Mouse (Mus musculus) limb, embryonic 14.5 days (tissue): ENCODE results near the gene Olfr1095. TPM values are rescaled to one million over a fixed set of nuclear protein-coding genes. Genes with fewer than 3 reads are reported as not detected.

Experiments used
- ATAC-seq: fragments of 200-750 bp; cut with Nextera tagmentation; 2 replicates; pipeline ENCODE4 v1.8.0; 2017; ENCODE audit warnings: low read depth, moderate number of reproducible peaks, moderate TSS enrichment; ENCODE audit not compliant: low FRiP score
- DNase-seq: peaks from one replicate; pipeline ENCODE4 v3.0.0-alpha.2; 2015; ENCODE audit warnings: low spot score
- H3K27ac ChIP-seq: fragments of 300-500 bp; sonication (generic); replicated peaks from 2 replicates; pipeline ENCODE4 v1.5.1; 2014; ENCODE audit warnings: low read depth, mild to moderate bottlenecking, low read length, moderate library complexity, mixed read lengths
- H3K27me3 ChIP-seq: fragments of 300-500 bp; sonication (generic); 2 replicates; pipeline ENCODE4 v1.6.1; 2014; ENCODE audit warnings: low read length, mixed read lengths; ENCODE audit not compliant: control insufficient read depth, insufficient read depth
- H3K36me3 ChIP-seq: fragments of 300-500 bp; sonication (generic); 2 replicates; pipeline ENCODE4 v1.6.1; 2014; ENCODE audit warnings: mild to moderate bottlenecking, low read length, moderate library complexity, mixed read lengths; ENCODE audit not compliant: control insufficient read depth, insufficient read depth
- H3K4me1 ChIP-seq: fragments of 300-500 bp; sonication (generic); 2 replicates; pipeline ENCODE4 v1.6.1; 2014; ENCODE audit warnings: antibody characterized with exemption, low read length, mixed read lengths; ENCODE audit not compliant: control insufficient read depth, insufficient read depth
- H3K4me2 ChIP-seq: fragments of 300-500 bp; sonication (generic); replicated peaks from 2 replicates; pipeline ENCODE4 v1.6.1; 2014; ENCODE audit warnings: low read depth, mild to moderate bottlenecking, low read length, moderate library complexity; ENCODE audit not compliant: severe bottlenecking
- H3K4me3 ChIP-seq: fragments of 300-500 bp; sonication (generic); replicated peaks from 2 replicates; pipeline ENCODE4 v1.5.1; 2014; ENCODE audit warnings: low read length
- H3K9ac ChIP-seq: fragments of 300-500 bp; sonication (generic); 2 replicates; pipeline ENCODE4 v1.6.1; 2014; ENCODE audit warnings: mild to moderate bottlenecking, low read depth, low read length, moderate library complexity; ENCODE audit not compliant: severe bottlenecking
- H3K9me3 ChIP-seq: fragments of 300-500 bp; sonication (generic); 2 replicates; pipeline ENCODE4 v1.6.1; 2016; ENCODE audit warnings: low read length; ENCODE audit not compliant: control insufficient read depth
- POLR2A ChIP-seq: fragments of 200-500 bp; IDR thresholded peaks from 2 replicates; pipeline ENCODE4 v1.8.0; 2012; ENCODE audit warnings: inconsistent platforms, mild to moderate bottlenecking, moderate library complexity, borderline replicate concordance; ENCODE audit not compliant: insufficient read depth, insufficient read length; ENCODE audit errors: extremely low read depth
- WGBS: fragments of 180-500 bp; shearing (Covaris S2); extraction: QIAGEN DNeasy Blood & Tissue Kit; methylation state at CpG from one replicate; pipeline ENCODE4 v1.1.7; 2014; 5-methylcytosine and 5-hydroxymethylcytosine counted together
- polyA plus RNA-seq, 2 experiments: library from polyadenylated mRNA; depleted of rRNA in 1 of 2; stranded (reverse) in 1 of 2; unstranded in 1 of 2; fragments of >200 nt; fragmentation: Nextera tagmentation in 1 of 2; extraction: Ambion mirVana in 1 of 2; gene quantifications; 2 replicates each; pipeline versions ENCODE4 v1.2.1 to v1.2.3; 2012 to 2014

Olfr1095 gene
- polyA plus RNA-seq (2012; rRNA removed) (not detected in 2 replicates), polyA plus RNA-seq (2014; fragmentation: Nextera tagmentation; extraction: Ambion mirVana) (not detected in 2 replicates)

GRCm38 (mm10) chr2:86851596-86851995 is at the start of gene Olfr1095:
Gene Olfr1095, minus strand, starts transcription at chr2:86851696.
- WGBS, result 84% methylated on average over 3 of the region's 3 CpGs
- no peak for ATAC-seq

GRCm38 (mm10) chr2:86892116-86892515 is 40.6 kb upstream of the Olfr1095 start, which contains the start of gene Olfr1097:
Gene Olfr1097, minus strand, starts transcription at chr2:86892216.
- ATAC-seq (no peak), DNase-seq (no peak)
- Histone ChIP-seq H3K4me3 (no peak within 1 kb of the TSS), H3K9ac (no peak within 1 kb of the TSS), H3K4me1 (no peaks in the 10 kb centered on the region), H3K27ac (no peak within 1 kb of the TSS), H3K9me3 (no peaks in the 10 kb centered on the region), H3K27me3 (no peaks in the 10 kb centered on the region), H3K36me3 (no peaks in the 10 kb centered on the region), H3K4me2 (no peak within 1 kb of the TSS)
- WGBS, result 93% methylated on average over 1 of the region's 1 CpGs
- TF ChIP-seq POLR2A, result no peak

More at GRCm38 (mm10) chr2:86851596-86851995, at the start of gene Olfr1095:
- no peaks in the 10 kb centered on the region for H3K4me1 ChIP-seq
- H3K36me3 ChIP-seq, result no peaks in the 10 kb centered on the region
- no peak within 1 kb of the TSS for H3K9ac ChIP-seq
- no peak within 1 kb of the TSS for H3K4me2 ChIP-seq
- H3K27me3 ChIP-seq, result no peaks in the 10 kb centered on the region
- DNase-seq, result no peak
- no peaks in the 10 kb centered on the region for H3K9me3 ChIP-seq
- TF ChIP-seq POLR2A, result no peak
- no peak within 1 kb of the TSS for H3K27ac ChIP-seq
- H3K4me3 ChIP-seq, result no peak within 1 kb of the TSS

GRCm38 (mm10) chr2:86874702-86875101 is 23.2 kb upstream of the Olfr1095 start, which contains the start of gene Gm13723:
Gene Gm13723, minus strand, starts transcription at chr2:86874802.
- H3K36me3 ChIP-seq, result no peaks in the 10 kb centered on the region
- H3K9me3 ChIP-seq, result no peaks in the 10 kb centered on the region
- TF ChIP-seq POLR2A, result no peak
- 61% methylated on average over 1 of the region's 1 CpGs for WGBS
- DNase-seq (no peak), ATAC-seq (no peak)
- H3K9ac ChIP-seq, result no peak within 1 kb of the TSS
- no peaks in the 10 kb centered on the region for H3K27me3 ChIP-seq
- H3K27ac ChIP-seq, result no peak within 1 kb of the TSS
- no peak within 1 kb of the TSS for H3K4me2 ChIP-seq
- no peak within 1 kb of the TSS for H3K4me3 ChIP-seq
- H3K4me1 ChIP-seq, result no peaks in the 10 kb centered on the region

GRCm38 (mm10) chr2:86824363-86824762 is 27.1 kb downstream of the Olfr1095 start, which contains the start of gene Olfr1094:
Gene Olfr1094, plus strand, starts transcription at chr2:86824663.
- no peak for TF ChIP-seq POLR2A
- Histone ChIP-seq H3K9ac (no peak within 1 kb of the TSS), H3K27me3 (no peaks in the 10 kb centered on the region), H3K36me3 (no peaks in the 10 kb centered on the region), H3K4me3 (no peak within 1 kb of the TSS), H3K4me2 (no peak within 1 kb of the TSS), H3K4me1 (no peaks in the 10 kb centered on the region), H3K27ac (no peak within 1 kb of the TSS), H3K9me3 (no peaks in the 10 kb centered on the region)
- ATAC-seq (no peak), DNase-seq (no peak)

- no peak for ATAC-seq
- Histone ChIP-seq H3K4me3 (no peak within 1 kb of the TSS), H3K9ac (no peak within 1 kb of the TSS), H3K36me3 (no peaks in the 10 kb centered on the region), H3K27me3 (no peaks in the 10 kb centered on the region), H3K27ac (no peak within 1 kb of the TSS), H3K4me1 (no peaks in the 10 kb centered on the region), H3K4me2 (no peak within 1 kb of the TSS), H3K9me3 (no peaks in the 10 kb centered on the region)
- no peak for DNase-seq
- TF ChIP-seq POLR2A, result no peak
Observed at GRCm38 (mm10) chr2:86809918-86810317, 41.6 kb downstream of the Olfr1095 start, which contains the start of gene Olfr141. Gene Olfr141, minus strand, starts transcription at chr2:86810018.

Other genes starting within 250 kb of the Olfr1095 start
- gene Olfr1084, start 212.0 kb downstream of the Olfr1095 start, polyA plus RNA-seq (2012; rRNA removed), result not detected in 2 replicates
- gene Olfr1084, start 212.0 kb downstream of the Olfr1095 start, polyA plus RNA-seq (2014; fragmentation: Nextera tagmentation; extraction: Ambion mirVana), result not detected in 2 replicates
- not detected in 2 replicates for gene Olfr1085, start 189.7 kb downstream of the Olfr1095 start, polyA plus RNA-seq (2012; rRNA removed)
- not detected in 2 replicates for gene Olfr1085, start 189.7 kb downstream of the Olfr1095 start, polyA plus RNA-seq (2014; fragmentation: Nextera tagmentation; extraction: Ambion mirVana)
- gene Olfr1086, start 171.6 kb downstream of the Olfr1095 start, polyA plus RNA-seq (2012; rRNA removed), result not detected in 2 replicates
- not detected in 2 replicates for gene Olfr1086, start 171.6 kb downstream of the Olfr1095 start, polyA plus RNA-seq (2014; fragmentation: Nextera tagmentation; extraction: Ambion mirVana)
- not detected in 2 replicates for gene Olfr1087, start 153.3 kb downstream of the Olfr1095 start, polyA plus RNA-seq (2012; rRNA removed)
- not detected in 2 replicates for gene Olfr1087, start 153.3 kb downstream of the Olfr1095 start, polyA plus RNA-seq (2014; fragmentation: Nextera tagmentation; extraction: Ambion mirVana)
- gene Olfr1089, start 118.0 kb downstream of the Olfr1095 start, polyA plus RNA-seq (2012; rRNA removed), result not detected in 2 replicates
- not detected in 2 replicates for gene Olfr1089, start 118.0 kb downstream of the Olfr1095 start, polyA plus RNA-seq (2014; fragmentation: Nextera tagmentation; extraction: Ambion mirVana)
- gene Olfr1090, start 92.7 kb downstream of the Olfr1095 start, polyA plus RNA-seq (2012; rRNA removed), result not detected in 2 replicates
- not detected in 2 replicates for gene Olfr1090, start 92.7 kb downstream of the Olfr1095 start, polyA plus RNA-seq (2014; fragmentation: Nextera tagmentation; extraction: Ambion mirVana)
- not detected in 2 replicates for gene Olfr1093, start 69.2 kb downstream of the Olfr1095 start, polyA plus RNA-seq (2012; rRNA removed)
- not detected in 2 replicates for gene Olfr1093, start 69.2 kb downstream of the Olfr1095 start, polyA plus RNA-seq (2014; fragmentation: Nextera tagmentation; extraction: Ambion mirVana)
- not detected in 2 replicates for gene Olfr141, start 41.7 kb downstream of the Olfr1095 start, polyA plus RNA-seq (2012; rRNA removed)
- gene Olfr141, start 41.7 kb downstream of the Olfr1095 start, polyA plus RNA-seq (2014; fragmentation: Nextera tagmentation; extraction: Ambion mirVana), result not detected in 2 replicates
- not detected in 2 replicates for gene Olfr1094, start 27.0 kb downstream of the Olfr1095 start, polyA plus RNA-seq (2012; rRNA removed)
- gene Olfr1094, start 27.0 kb downstream of the Olfr1095 start, polyA plus RNA-seq (2014; fragmentation: Nextera tagmentation; extraction: Ambion mirVana), result not detected in 2 replicates
- not detected in 2 replicates for gene Gm13723, start 23.1 kb upstream of the Olfr1095 start, polyA plus RNA-seq (2012; rRNA removed)
- not detected in 2 replicates for gene Gm13723, start 23.1 kb upstream of the Olfr1095 start, polyA plus RNA-seq (2014; fragmentation: Nextera tagmentation; extraction: Ambion mirVana)
- not detected in 2 replicates for gene Olfr1097, start 40.5 kb upstream of the Olfr1095 start, polyA plus RNA-seq (2012; rRNA removed)
- gene Olfr1097, start 40.5 kb upstream of the Olfr1095 start, polyA plus RNA-seq (2014; fragmentation: Nextera tagmentation; extraction: Ambion mirVana), result not detected in 2 replicates
- not detected in 2 replicates for gene Olfr1098, start 72.8 kb upstream of the Olfr1095 start, polyA plus RNA-seq (2012; rRNA removed)
- not detected in 2 replicates for gene Olfr1098, start 72.8 kb upstream of the Olfr1095 start, polyA plus RNA-seq (2014; fragmentation: Nextera tagmentation; extraction: Ambion mirVana)
- gene Olfr1099, start 109.0 kb upstream of the Olfr1095 start, polyA plus RNA-seq (2012; rRNA removed), result not detected in 2 replicates
- not detected in 2 replicates for gene Olfr1099, start 109.0 kb upstream of the Olfr1095 start, polyA plus RNA-seq (2014; fragmentation: Nextera tagmentation; extraction: Ambion mirVana)
- gene Olfr1100, start 128.3 kb upstream of the Olfr1095 start, polyA plus RNA-seq (2012; rRNA removed), result not detected in 2 replicates
- gene Olfr1100, start 128.3 kb upstream of the Olfr1095 start, polyA plus RNA-seq (2014; fragmentation: Nextera tagmentation; extraction: Ambion mirVana), result not detected in 2 replicates
- gene Olfr1101, start 139.5 kb upstream of the Olfr1095 start, polyA plus RNA-seq (2012; rRNA removed), result not detected in 2 replicates
- gene Olfr1101, start 139.5 kb upstream of the Olfr1095 start, polyA plus RNA-seq (2014; fragmentation: Nextera tagmentation; extraction: Ambion mirVana), result not detected in 2 replicates
- gene Olfr1102, start 146.7 kb upstream of the Olfr1095 start, polyA plus RNA-seq (2012; rRNA removed), result not detected in 2 replicates
- not detected in 2 replicates for gene Olfr1102, start 146.7 kb upstream of the Olfr1095 start, polyA plus RNA-seq (2014; fragmentation: Nextera tagmentation; extraction: Ambion mirVana)
- not detected in 2 replicates for gene Olfr1104, start 175.4 kb upstream of the Olfr1095 start, polyA plus RNA-seq (2012; rRNA removed)
- not detected in 2 replicates for gene Olfr1104, start 175.4 kb upstream of the Olfr1095 start, polyA plus RNA-seq (2014; fragmentation: Nextera tagmentation; extraction: Ambion mirVana)
- gene Olfr1105, start 184.8 kb upstream of the Olfr1095 start, polyA plus RNA-seq (2012; rRNA removed), result not detected in 2 replicates
- not detected in 2 replicates for gene Olfr1105, start 184.8 kb upstream of the Olfr1095 start, polyA plus RNA-seq (2014; fragmentation: Nextera tagmentation; extraction: Ambion mirVana)
- gene Olfr1106, start 200.6 kb upstream of the Olfr1095 start, polyA plus RNA-seq (2012; rRNA removed), result not detected in 2 replicates
- not detected in 2 replicates for gene Olfr1106, start 200.6 kb upstream of the Olfr1095 start, polyA plus RNA-seq (2014; fragmentation: Nextera tagmentation; extraction: Ambion mirVana)
- not detected in 2 replicates for gene Olfr1107, start 224.1 kb upstream of the Olfr1095 start, polyA plus RNA-seq (2012; rRNA removed)
- gene Olfr1107, start 224.1 kb upstream of the Olfr1095 start, polyA plus RNA-seq (2014; fragmentation: Nextera tagmentation; extraction: Ambion mirVana), result not detected in 2 replicates
- gene Olfr1109, start 244.3 kb upstream of the Olfr1095 start, polyA plus RNA-seq (2012; rRNA removed), result not detected in 2 replicates
- gene Olfr1109, start 244.3 kb upstream of the Olfr1095 start, polyA plus RNA-seq (2014; fragmentation: Nextera tagmentation; extraction: Ambion mirVana), result not detected in 2 replicates